ENCODE assay signal across 8 mouse cellular contexts in genomic region chrX:163761435-163761828, GRCm38 (mm10). TPM values are rescaled to one million over a fixed set of nuclear protein-coding genes. Genes with fewer than 3 reads are reported as not detected.
A peak's percentile ranks its signal among the peaks of the same experiment; 100 is the strongest.
DNase-seq lines count a peak whose midpoint lies in the region; ATAC-seq lines count a peak whose summit lies in the region.

No protein-coding gene starts in this region.

- peak overlapping the region; percentile 83 for H3K4me2 ChIP-seq in heart, embryonic 12.5 days
- peak overlapping the region; percentile 61 for H3K4me2 ChIP-seq in hindbrain, embryonic 12.5 days (replicated peaks)

- no peak overlapping the region for H3K9ac ChIP-seq in heart, embryonic 12.5 days
- no peak overlapping the region for H3K9ac ChIP-seq in hindbrain, embryonic 12.5 days

- H3K4me1 ChIP-seq in heart, embryonic 12.5 days (replicated peaks), result no peaks in the 10 kb centered on the region
- no peaks in the 10 kb centered on the region; the same call in 1 of the 2 replicates for H3K4me1 ChIP-seq in brown adipose tissue, adult 24 weeks (ENCODE audit: control insufficient read depth, insufficient read depth, insufficient read length, low read length)
- H3K4me1 ChIP-seq in hindbrain, embryonic 12.5 days, result no peaks in the 10 kb centered on the region
- H3K4me1 ChIP-seq in midbrain, embryonic 10.5 days, result peaks cover 11% of the 10 kb centered on the region

- DNase-seq in heart, adult 8-10 months (ENCODE audit: low spot score), result no peak
- no peak for DNase-seq in midbrain, embryonic 10.5 days (ENCODE audit: low spot score)
- no peak for DNase-seq in right cerebral cortex, postnatal 10 days (ENCODE audit: low spot score in 2 of 2)
- DNase-seq in frontal cortex, adult 2 months (ENCODE audit: extremely low spot score in 1 of 2, low spot score in 1 of 2), result no peak
- DNase-seq in gastrocnemius, adult 18-20 months (ENCODE audit: low spot score), result no peak

- H3K9me3 ChIP-seq in heart, embryonic 12.5 days (replicated peaks), result no peaks in the 10 kb centered on the region
- no peaks in the 10 kb centered on the region for H3K9me3 ChIP-seq in hindbrain, embryonic 12.5 days (replicated peaks)
- no peaks in the 10 kb centered on the region for H3K9me3 ChIP-seq in midbrain, embryonic 10.5 days (replicated peaks)

- H3K27ac ChIP-seq in heart, embryonic 12.5 days (ENCODE audit: poor library complexity, severe bottlenecking), result no peak overlapping the region
- no peak overlapping the region for H3K27ac ChIP-seq in brown adipose tissue, adult 24 weeks (replicated peaks; ENCODE audit: low read depth, low read length)
- no peak overlapping the region for H3K27ac ChIP-seq in hindbrain, embryonic 12.5 days
- H3K27ac ChIP-seq in midbrain, embryonic 10.5 days (replicated peaks), result no peak overlapping the region

- H3K36me3 ChIP-seq in heart, embryonic 12.5 days, result no peaks in the 10 kb centered on the region
- no peaks in the 10 kb centered on the region for H3K36me3 ChIP-seq in hindbrain, embryonic 12.5 days
- no peaks in the 10 kb centered on the region for H3K36me3 ChIP-seq in midbrain, embryonic 10.5 days

- ATAC-seq in heart, embryonic 12.5 days (ENCODE audit: insufficient number of reproducible peaks, low FRiP score), result no peak
- peak; percentile 52; the same call in 1 of the 2 replicates for ATAC-seq in hindbrain, embryonic 12.5 days (ENCODE audit: low FRiP score)

- WGBS in heart, embryonic 12.5 days, result 25% methylated on average over 10 of the region's 10 CpGs
- WGBS in hindbrain, embryonic 12.5 days, result 30% methylated on average over 10 of the region's 10 CpGs
- WGBS in midbrain, embryonic 10.5 days, result 30% methylated on average over 10 of the region's 10 CpGs

- H3K4me3 ChIP-seq in heart, embryonic 12.5 days, result peak overlapping the region; percentile 40
- peak overlapping the region; percentile 40; the same call in 1 of the 2 replicates for H3K4me3 ChIP-seq in brown adipose tissue, adult 24 weeks (ENCODE audit: insufficient read depth, low read depth, low read length)
- H3K4me3 ChIP-seq in hindbrain, embryonic 12.5 days, result peak overlapping the region; percentile 37
- peak overlapping the region; percentile 54 for H3K4me3 ChIP-seq in midbrain, embryonic 10.5 days

- 0 out of 2 replicates have a peak, but pooled peaks cover 21% of the 10 kb centered on the region for H3K27me3 ChIP-seq in heart, embryonic 12.5 days (replicated peaks)
- peaks cover 44% of the 10 kb centered on the region for H3K27me3 ChIP-seq in hindbrain, embryonic 12.5 days
- H3K27me3 ChIP-seq in midbrain, embryonic 10.5 days (ENCODE audit: low read depth, poor library complexity, severe bottlenecking), result peaks cover 99% of the 10 kb centered on the region

RNA-seq across cellular contexts. Expression of gene Rnf138rt1, which starts 0.3 kb away (rescaled TPM):
- polyA plus RNA-seq in heart, embryonic 12.5 days (2016; fragmentation: Nextera tagmentation; extraction: Ambion mirVana), result not detected in 2 replicates
- total RNA-seq in heart, adult 8-10 months (2022), result not detected
- not detected in 2 replicates for polyA plus RNA-seq in brown adipose tissue, adult 24 weeks (2012; ENCODE audit: insufficient read depth, insufficient read length, missing spikeins)
- polyA plus RNA-seq in hindbrain, embryonic 12.5 days (2016; fragmentation: Nextera tagmentation; extraction: Ambion mirVana), result 0.39 and 0.59 TPM in 2 replicates
- polyA plus RNA-seq in midbrain, embryonic 10.5 days (2016; fragmentation: Nextera tagmentation; extraction: Ambion mirVana), result 0.12 and 0.22 TPM in 2 replicates
- 0.67 and 1.0 TPM in 2 replicates for polyA plus RNA-seq in frontal cortex, adult 2 months (2012; rRNA removed)
- total RNA-seq in gastrocnemius, adult 18-20 months (2021), result not detected
